Mouse (Mus musculus) right cerebral cortex, adult 2 months (tissue): ENCODE measurements around the gene Dad1.
A peak's percentile ranks its signal among the peaks of the same experiment; 100 is the strongest.

Experiments
- DNase-seq, 2 experiments: peaks; one replicate each; pipeline ENCODE4 v3.0.0; 2021 to 2022; ENCODE audit warnings: low spot score in 2 of 2

Gene Dad1

GRCm38 (mm10) chr14:54205904-54206303 is 48.0 kb downstream of the Dad1 start:
- no peak for DNase-seq

- no peak for DNase-seq
These were observed 49.1 kb downstream of the Dad1 start for GRCm38 (mm10) chr14:54204786-54205185.

DNA sequence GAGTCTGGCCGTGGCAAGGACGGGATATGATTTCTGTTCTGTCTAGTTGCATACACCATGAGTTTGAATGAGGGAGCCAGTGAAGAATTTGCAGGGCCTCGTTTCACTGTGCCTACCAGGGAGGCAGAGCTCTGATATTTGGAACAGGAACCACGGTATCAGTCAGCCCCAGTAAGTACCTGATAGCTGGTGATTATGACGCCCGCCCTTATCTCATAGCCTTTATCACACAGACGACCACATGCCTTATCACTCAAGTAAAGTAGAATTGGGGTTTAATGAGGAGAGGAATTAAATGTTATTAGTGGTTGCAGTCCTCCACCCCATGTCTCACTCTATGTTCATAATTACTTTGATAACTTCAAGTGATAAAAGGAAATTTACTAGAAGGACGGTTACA is 49.6 kb downstream of the Dad1 start:
- DNase-seq, result no peak

GRCm38 (mm10) chr14:54203776-54204175 is 50.1 kb downstream of the Dad1 start:
- no peak for DNase-seq

DNA sequence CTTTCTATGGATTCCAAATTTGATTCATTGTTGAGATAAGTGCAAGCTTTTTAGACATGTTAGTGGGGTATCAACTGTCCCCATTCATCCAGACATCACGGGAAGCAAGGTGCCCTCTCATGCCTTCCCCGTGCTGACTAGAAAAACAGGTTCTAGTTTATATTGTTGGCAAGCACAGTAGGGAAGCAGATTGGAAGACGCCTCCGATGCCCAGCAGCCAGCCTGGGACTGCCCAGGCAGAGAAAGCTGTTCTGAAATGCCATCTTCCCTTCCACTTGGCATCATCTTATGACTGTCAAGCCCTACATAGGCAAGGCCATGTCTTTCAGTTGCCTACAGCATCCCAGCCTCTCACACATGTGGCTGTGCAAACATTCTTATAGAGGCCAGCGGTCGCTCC is 50.7 kb downstream of the Dad1 start:
- DNase-seq, result no peak

DNA sequence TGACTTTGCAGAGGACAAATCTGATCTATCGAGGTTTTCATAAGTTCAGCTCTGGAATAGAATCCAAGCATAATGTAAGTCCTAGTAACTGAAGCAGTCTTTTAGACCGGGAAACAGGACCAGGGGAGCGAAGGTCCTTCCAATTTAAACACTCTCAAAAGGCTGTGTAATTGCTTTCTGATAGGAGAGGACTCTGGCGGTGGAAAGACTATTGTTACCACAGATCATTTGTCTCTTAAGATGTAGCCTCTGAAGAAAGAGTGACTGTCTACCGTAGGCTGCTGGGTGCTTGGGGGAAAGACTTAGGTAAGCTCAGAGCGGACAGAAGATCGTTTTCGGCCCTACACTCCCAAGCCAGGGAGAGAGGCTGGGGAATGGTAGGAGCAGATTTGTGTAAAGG is 53.5 kb downstream of the Dad1 start:
- no peak for DNase-seq

GRCm38 (mm10) chr14:54199662-54200061 is 54.2 kb downstream of the Dad1 start:
- DNase-seq, result no peak

GRCm38 (mm10) chr14:54197740-54198139 is 56.2 kb downstream of the Dad1 start:
- no peak for DNase-seq

DNA sequence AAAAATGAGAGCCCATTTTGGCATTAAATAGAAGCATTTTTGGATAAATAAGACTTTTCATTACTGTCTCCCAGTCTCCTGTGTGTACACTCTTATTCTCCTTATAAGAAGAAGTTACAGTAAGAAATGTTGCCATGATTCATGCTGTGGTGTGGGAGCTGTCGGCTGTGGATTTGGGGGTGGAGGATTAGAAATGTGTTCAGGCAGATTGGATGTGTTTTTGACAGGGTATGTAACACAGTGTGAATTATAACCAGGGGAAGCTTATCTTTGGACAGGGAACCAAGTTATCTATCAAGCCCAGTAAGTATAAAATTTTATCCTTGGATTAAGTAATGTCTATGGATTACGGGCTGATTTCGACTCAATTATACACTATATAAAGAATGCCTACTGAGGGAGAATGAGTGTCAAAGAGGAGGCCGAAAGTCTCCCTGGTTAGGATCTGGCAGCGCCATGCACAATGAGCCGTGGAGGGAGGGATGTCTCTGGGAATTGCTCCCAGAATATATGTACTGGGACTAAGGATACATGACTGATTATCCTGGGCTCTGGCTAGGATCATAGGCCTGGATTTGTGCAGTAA is 58.0 kb downstream of the Dad1 start:
- peak; percentile 23 to 41 for DNase-seq

- no peak for DNase-seq
These were observed 60.4 kb downstream of the Dad1 start for GRCm38 (mm10) chr14:54193354-54194133.

DNA sequence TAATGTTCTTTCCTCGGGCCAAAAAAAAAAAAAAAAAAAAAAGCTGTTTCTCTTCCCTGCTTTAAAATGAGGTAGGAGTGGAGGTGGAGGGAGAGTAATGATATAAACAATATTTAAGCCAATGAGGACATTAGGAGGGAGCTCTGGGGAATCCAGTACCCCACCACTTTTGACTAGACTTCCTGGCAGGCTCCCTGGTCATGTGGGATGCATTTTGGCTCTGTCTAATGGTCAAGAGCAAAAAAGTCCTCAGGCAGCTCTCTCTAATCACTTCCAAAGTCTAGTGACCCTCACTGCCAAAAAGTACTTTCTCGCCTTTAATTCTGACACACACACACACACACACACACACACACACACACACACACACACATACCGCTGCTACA is 61.4 kb downstream of the Dad1 start:
- DNase-seq, result peak in 1 of 2 experiments; percentile 25

DNA sequence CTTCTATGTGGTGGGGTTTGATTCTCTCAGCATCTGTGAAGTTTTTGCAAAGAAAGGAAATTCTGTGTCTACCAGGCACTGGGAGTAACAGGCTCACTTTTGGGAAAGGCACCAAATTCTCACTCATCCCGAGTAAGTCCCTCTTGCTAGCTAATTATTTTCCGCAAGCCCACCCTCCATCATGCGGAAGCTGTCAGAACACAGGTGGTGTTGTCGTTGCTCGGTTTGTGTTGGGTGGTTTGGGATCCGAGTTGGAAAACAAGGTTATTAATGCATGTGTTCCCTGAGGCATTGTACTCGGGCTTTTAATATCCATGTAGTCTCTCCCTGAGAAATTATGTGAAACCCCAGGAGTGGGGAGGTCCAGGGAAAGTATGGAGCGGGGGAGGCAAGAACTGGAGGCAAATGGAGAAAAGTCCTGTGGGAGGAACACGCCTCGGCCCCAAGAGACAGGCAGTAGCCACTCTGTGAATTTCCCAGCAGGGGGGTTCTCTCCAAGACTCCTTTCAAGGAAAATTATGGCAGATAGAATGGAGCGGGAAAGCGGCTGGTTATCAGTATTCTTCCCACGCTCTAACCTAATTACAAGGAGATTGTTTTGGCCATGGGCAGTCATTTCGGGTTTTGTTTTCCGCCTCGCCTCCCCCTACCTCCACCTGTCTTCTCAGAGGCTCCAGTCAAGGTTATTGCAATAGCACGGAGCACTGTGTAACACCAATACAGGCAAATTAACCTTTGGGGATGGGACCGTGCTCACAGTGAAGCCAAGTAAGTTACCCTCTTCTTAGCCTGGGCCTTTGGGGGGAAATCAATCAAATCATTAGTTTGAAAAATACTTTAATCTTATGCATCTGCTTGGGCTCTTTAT is 62.1 kb downstream of the Dad1 start:
- DNase-seq, result peak; percentile 13 to 23

- DNase-seq, result no peak
These were observed 62.9 kb downstream of the Dad1 start for GRCm38 (mm10) chr14:54191026-54191390.

GRCm38 (mm10) chr14:54190305-54191025 is 63.4 kb downstream of the Dad1 start:
- DNase-seq, result no peak

DNA sequence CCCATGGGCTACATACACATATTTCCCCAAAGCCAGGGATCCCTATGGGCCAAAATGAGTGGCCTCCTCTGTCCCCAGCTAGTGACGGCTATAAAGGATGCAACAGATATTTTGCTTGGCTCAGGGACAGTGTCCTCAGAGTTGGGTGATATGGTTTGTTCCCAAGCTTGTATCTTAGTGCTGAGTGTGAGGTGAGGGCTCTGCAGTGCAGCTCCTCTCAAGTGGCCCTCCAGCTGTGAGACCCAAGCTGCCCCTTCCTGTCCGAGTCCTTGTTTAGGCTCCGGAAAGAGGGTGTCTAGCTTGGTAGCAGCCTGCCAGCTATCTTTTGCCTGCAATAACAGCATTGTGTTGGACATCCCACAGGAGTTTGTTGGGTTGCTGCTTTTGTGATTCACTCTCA is 64.6 kb downstream of the Dad1 start:
- no peak for DNase-seq

DNA sequence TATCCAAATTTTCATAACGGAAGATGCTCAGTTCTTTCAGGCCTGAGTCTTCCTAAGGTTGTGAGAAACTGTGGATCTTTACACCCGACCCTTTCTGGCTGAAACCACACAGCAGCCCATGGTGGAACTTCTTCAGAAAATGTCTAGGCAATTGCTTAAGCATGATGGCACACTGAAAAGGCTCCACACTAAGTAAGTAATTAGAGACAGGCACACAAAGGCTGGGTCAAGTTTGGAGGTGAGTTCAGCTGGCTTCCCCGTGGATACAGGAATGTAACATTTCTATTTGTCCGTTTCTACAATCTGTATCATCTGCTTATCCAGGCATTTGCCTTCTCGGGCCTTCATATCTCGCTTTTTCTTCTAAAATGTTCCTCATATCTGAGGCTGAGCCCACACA is 66.7 kb downstream of the Dad1 start:
- DNase-seq, result no peak
